In the genomic region with DNA sequence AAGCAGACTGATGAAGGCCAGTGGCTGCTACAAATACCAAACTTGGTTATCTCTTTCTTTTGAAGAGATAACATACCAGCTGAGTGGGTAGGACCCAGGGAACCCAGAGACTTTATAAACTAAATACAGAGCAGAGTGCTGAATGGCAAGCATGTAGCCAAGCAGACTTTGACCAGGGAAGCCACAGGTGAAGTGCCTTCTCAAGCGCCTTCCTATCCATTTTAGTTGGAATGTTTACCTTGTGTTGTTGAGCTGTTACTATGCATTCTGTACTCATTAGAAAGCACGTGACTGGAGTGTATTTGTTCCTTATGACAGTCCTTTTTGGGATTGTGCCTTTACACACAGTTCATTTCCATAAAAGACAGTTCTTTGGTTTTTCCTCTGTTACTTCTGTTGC, we compare ENCODE assay signal across 16 mouse cellular contexts. TPM values are rescaled to one million over a fixed set of nuclear protein-coding genes. Genes with fewer than 3 reads are reported as not detected.
"Had no signal": no experiment of that assay in that cellular context is flagged by ENCODE, and none has a peak within 500 bp of the region (broad histone marks: within the 10 kb centered on the region; RNA-seq: fewer than 3 reads in every experiment).

No protein-coding gene starts in this region.

- H3K4me2 ChIP-seq: limb, embryonic 12.5 days; limb, embryonic 15.5 days; liver, embryonic 11.5 days; liver, embryonic 15.5 days; midbrain, embryonic 11.5 days had no signal

- H3K27ac ChIP-seq: kidney, postnatal 0 days; left cerebral cortex, adult 2 months; limb, embryonic 12.5 days; limb, embryonic 15.5 days; liver, embryonic 15.5 days had no signal

- H3K27me3 ChIP-seq: limb, embryonic 12.5 days; limb, embryonic 15.5 days; liver, embryonic 15.5 days had no signal

- H3K9ac ChIP-seq: limb, embryonic 12.5 days; limb, embryonic 15.5 days; liver, embryonic 15.5 days had no signal

- H3K4me1 ChIP-seq: limb, embryonic 12.5 days; limb, embryonic 15.5 days; liver, embryonic 15.5 days had no signal

- DNase-seq: kidney, adult 2 months; kidney, postnatal 25 days; layer of hippocampus, postnatal 36 days; left cerebral cortex, postnatal 4 days; lung, adult 2 months; midbrain, embryonic 14.5 days; thymus, adult 18-20 months; thymus, postnatal 36 days had no signal

- H3K4me3 ChIP-seq: left cerebral cortex, adult 2 months; limb, embryonic 12.5 days; limb, embryonic 15.5 days; liver, embryonic 15.5 days had no signal

- H3K9me3 ChIP-seq: limb, embryonic 12.5 days; limb, embryonic 15.5 days; liver, embryonic 15.5 days had no signal

RNA-seq across cellular contexts. Expression of gene Slc26a1, which starts 31.7 kb away (rescaled TPM):
- polyA plus RNA-seq: small intestine, adult 2 months had no signal
